Mouse (Mus musculus) kidney, embryonic 16.5 days (tissue): ENCODE results near the gene Myh7. TPM values are rescaled to one million over a fixed set of nuclear protein-coding genes. Genes with fewer than 3 reads are reported as not detected.
"Not testable (repeated sequence)": the region's sequence is repeated elsewhere in the genome, so short reads cannot be mapped to it uniquely, and the experiment has no call there.

Experiments
- ATAC-seq: fragments of 200-750 bp; cut with Nextera tagmentation; 2 replicates; pipeline ENCODE4 v1.8.0; 2017; ENCODE audit warnings: moderate TSS enrichment; ENCODE audit not compliant: low FRiP score, low TSS enrichment
- H3K27ac ChIP-seq: fragments of 300-500 bp; sonication (generic); 2 replicates; pipeline ENCODE4 v1.5.1; 2014; ENCODE audit warnings: low read length
- H3K27me3 ChIP-seq: fragments of 300-500 bp; sonication (generic); 2 replicates; pipeline ENCODE4 v1.6.1; 2014; ENCODE audit warnings: low read length, control low read depth, mixed read lengths; ENCODE audit not compliant: insufficient read depth
- H3K36me3 ChIP-seq: fragments of 300-500 bp; sonication (generic); 2 replicates; pipeline ENCODE4 v1.6.1; 2014; ENCODE audit warnings: low read length, control low read depth, mixed read lengths; ENCODE audit not compliant: insufficient read depth
- H3K4me1 ChIP-seq: fragments of 300-500 bp; sonication (generic); 2 replicates; pipeline ENCODE4 v1.6.1; 2014; ENCODE audit warnings: low read length, control low read depth, mixed read lengths; ENCODE audit not compliant: insufficient read depth
- H3K4me2 ChIP-seq: fragments of 300-500 bp; sonication (generic); replicated peaks from 2 replicates; pipeline ENCODE4 v1.6.1; 2014; ENCODE audit warnings: low read depth, low read length
- H3K4me3 ChIP-seq: fragments of 300-500 bp; sonication (generic); 2 replicates; pipeline ENCODE4 v1.5.1; 2014; ENCODE audit warnings: mild to moderate bottlenecking, low read length
- H3K9ac ChIP-seq: fragments of 300-500 bp; sonication (generic); replicated peaks from 2 replicates; pipeline ENCODE4 v1.6.1; 2014; ENCODE audit warnings: low read length
- H3K9me3 ChIP-seq: fragments of 300-500 bp; sonication (generic); 2 replicates; pipeline ENCODE4 v1.6.1; 2016; ENCODE audit warnings: low read length, control low read depth
- WGBS: fragments of 180-500 bp; shearing (Covaris S2); extraction: QIAGEN DNeasy Blood & Tissue Kit; methylation state at CpG from one replicate; pipeline ENCODE4 v1.1.7; 2014; 5-methylcytosine and 5-hydroxymethylcytosine counted together
- polyA plus RNA-seq: library from polyadenylated mRNA; unstranded; fragments of >200 nt; fragmentation: Nextera tagmentation; extraction: Ambion mirVana; gene quantifications from 2 replicates; pipeline ENCODE4 v1.2.1, GENCODE M21; 2015

Myh7 gene
- polyA plus RNA-seq, 1 experiment from 2014 or later: 5.0 TPM

DNA sequence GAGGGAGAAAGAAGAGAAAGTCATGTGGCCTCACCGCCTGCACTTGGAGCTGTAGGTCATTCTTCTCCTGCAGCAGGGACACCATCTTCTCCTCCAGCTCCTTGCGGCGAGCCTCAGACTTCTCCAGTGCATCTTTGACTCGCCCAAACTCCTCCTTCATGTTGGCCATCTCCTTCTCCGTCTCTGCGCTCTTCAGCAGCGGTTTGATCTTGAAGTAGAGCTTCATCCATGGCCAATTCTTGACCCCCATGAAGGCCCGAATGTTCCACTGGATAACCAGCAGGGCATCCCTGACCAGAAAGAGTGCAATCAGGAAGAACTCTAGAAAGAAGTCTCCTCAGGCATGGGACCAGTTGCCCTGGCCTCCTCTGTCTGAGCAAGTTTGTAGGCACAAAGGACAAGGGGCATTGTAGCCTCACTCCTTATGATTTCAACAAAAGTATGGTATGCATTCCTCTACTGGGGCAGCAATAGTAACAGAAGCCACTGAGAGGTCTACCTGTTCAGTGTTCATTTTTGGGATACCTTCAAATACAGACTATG, 40.7 kb downstream of the Myh7 start:
- Histone ChIP-seq H3K9me3 (no peaks in the 10 kb centered on the region), H3K4me3 (no peak overlapping the region), H3K4me1 (no peaks in the 10 kb centered on the region), H3K36me3 (no peaks in the 10 kb centered on the region), H3K27ac (no peak overlapping the region), H3K4me2 (no peak overlapping the region), H3K27me3 (no peaks in the 10 kb centered on the region), H3K9ac (no peak overlapping the region)
- WGBS: 87% methylated on average over 8 of the region's 8 CpGs
- no peak for ATAC-seq

DNA sequence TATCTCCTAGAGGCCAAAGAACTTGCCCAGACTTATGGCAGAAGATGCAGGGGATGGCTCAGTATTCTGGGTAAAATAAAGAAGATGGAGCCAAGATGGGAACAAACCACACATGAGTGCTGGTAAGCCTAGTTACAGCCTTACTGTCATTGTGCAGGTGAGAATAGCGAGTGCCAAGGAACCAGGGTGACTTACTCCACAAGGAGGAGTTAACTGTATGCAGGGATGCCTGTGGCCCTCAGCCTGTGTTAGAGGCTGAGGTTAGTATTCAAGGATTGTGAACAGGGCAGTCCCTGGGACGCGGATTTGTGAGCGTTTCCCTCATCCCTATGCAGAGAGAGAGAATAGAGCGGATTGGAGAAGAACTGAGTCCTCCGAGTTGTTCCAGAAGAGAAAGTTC, 42.8 kb downstream of the Myh7 start:
- no peaks in the 10 kb centered on the region for H3K9me3 ChIP-seq
- H3K4me3 ChIP-seq: no peak overlapping the region
- ATAC-seq: no peak
- no peaks in the 10 kb centered on the region for H3K4me1 ChIP-seq
- no peak overlapping the region for H3K27ac ChIP-seq
- 92% methylated on average over 6 of the region's 6 CpGs for WGBS
- H3K36me3 ChIP-seq: no peaks in the 10 kb centered on the region
- no peaks in the 10 kb centered on the region for H3K27me3 ChIP-seq
- no peak overlapping the region for H3K9ac ChIP-seq
- H3K4me2 ChIP-seq: no peak overlapping the region

DNA sequence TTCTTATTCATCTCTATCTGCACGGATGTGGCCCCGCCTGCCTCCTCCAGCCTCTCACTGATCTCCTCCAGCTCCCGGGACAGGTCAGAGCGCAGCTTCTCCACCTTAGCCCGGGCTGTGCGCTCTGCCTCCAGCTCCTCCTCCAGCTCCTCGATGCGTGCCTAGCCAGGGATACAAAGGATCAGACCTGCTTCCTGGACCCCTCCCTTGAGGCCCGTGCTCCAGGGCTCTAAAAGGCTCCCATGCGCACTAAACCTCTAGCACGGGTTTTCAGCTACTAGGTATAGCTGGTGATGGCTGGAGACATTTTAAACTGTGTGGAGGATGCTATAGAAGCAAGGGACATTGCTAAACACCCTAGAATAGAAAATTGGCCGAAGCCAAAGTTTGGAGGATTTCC, 43.9 kb downstream of the Myh7 start:
- Histone ChIP-seq H3K9me3 (no peaks in the 10 kb centered on the region), H3K9ac (no peak overlapping the region), H3K4me1 (no peaks in the 10 kb centered on the region), H3K27me3 (no peaks in the 10 kb centered on the region), H3K36me3 (no peaks in the 10 kb centered on the region), H3K27ac (no peak overlapping the region), H3K4me3 (no peak overlapping the region), H3K4me2 (no peak overlapping the region)
- 60% methylated on average over 12 of the region's 12 CpGs for WGBS
- ATAC-seq: no peak

GRCm38 (mm10) chr14:54948781-54949180, 45.6 kb downstream of the Myh7 start:
- no peaks in the 10 kb centered on the region for H3K9me3 ChIP-seq
- ATAC-seq: no peak
- H3K4me2 ChIP-seq: no peak overlapping the region
- H3K27ac ChIP-seq: no peak overlapping the region
- 72% methylated on average over 9 of the region's 9 CpGs for WGBS
- no peaks in the 10 kb centered on the region for H3K27me3 ChIP-seq
- H3K36me3 ChIP-seq: no peaks in the 10 kb centered on the region
- no peaks in the 10 kb centered on the region for H3K4me1 ChIP-seq
- H3K4me3 ChIP-seq: no peak overlapping the region
- no peak overlapping the region for H3K9ac ChIP-seq

DNA sequence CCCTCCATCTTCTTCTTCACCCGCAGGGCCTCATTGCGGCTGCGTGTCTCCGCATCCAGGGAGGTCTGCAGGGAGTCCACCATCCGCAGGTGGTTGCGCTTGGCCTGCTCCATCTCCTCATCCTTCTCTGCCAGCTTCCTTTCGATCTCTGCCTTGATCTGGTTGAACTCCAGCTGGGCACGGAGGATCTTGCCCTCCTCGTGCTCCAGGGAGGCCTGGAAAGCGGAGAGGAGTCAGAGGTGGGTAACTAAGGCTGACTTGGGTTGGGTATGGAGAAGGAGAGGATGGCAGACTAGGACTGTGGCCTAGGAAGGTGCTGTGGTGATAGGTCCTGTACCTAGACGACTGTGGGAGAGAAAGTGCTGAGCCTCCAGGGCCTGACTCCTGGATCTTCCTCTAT, 47.4 kb downstream of the Myh7 start:
- ATAC-seq, H3K27ac ChIP-seq, H3K9me3 ChIP-seq, H3K4me3 ChIP-seq, H3K4me2 ChIP-seq, H3K9ac ChIP-seq, H3K4me1 ChIP-seq, H3K36me3 ChIP-seq, H3K27me3 ChIP-seq: not testable (repeated sequence)
- 86% methylated on average over 8 of the region's 11 CpGs for WGBS

DNA sequence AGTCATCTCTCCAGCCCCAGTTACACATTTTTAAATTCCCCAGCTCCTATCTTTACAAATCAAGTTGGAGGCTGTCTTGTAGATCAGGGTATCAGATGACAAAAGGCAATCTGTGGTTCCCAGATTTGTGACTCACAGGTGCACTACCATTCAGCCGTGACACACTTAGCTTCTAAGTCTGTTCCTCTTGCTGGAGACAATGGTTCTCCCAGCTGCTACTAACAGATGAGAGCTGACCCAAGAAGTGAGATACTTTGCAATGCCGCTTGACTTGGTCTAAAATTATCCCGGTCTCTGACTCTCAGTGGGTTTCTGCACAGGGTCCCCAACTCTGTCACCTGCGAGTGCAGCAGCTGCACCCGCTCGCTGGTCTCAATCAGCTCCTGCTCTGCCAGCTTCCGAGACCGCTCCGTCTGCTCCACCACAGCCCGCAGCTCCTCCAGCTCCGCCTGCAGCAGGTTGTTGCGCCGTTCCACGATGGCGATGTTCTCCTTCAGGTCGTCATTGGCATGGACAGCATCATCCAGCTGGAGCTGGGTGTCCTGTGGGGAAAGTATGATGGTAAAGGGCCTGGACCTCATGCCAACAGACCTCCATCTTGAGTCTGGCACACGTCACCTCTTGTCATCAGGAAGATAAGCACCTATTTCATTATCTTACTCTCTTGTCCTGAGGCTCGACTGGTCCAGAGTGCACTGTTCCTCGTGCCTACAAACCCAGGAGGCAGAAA, 48.3 kb downstream of the Myh7 start:
- 64% methylated on average over 19 of the region's 19 CpGs for WGBS
- Histone ChIP-seq H3K4me3 (no peak overlapping the region), H3K27ac (no peak overlapping the region), H3K4me1 (no peaks in the 10 kb centered on the region), H3K9ac (no peak overlapping the region), H3K4me2 (no peak overlapping the region), H3K27me3 (no peaks in the 10 kb centered on the region), H3K36me3 (no peaks in the 10 kb centered on the region), H3K9me3 (no peaks in the 10 kb centered on the region)
- ATAC-seq: no peak

DNA sequence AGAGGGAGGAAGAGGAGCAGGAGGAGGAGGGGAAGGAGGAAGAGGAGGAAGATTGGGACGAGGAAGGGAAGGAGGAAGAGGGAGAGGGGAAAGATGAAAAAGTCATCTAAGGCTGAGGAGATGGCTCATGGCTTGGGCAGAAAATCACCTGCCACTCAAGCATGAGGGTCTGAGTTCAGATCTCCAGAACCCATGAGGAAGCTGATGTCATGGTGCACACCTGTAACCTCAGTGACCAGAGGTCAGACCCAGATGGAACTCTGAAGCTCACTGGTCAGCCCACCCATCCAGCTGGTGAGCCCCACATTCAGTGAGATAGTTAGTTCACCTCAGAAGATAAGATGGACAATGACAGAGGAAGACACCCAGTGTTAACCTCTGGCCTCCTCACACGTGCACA, 49.5 kb downstream of the Myh7 start:
- H3K4me3 ChIP-seq: no peak overlapping the region
- H3K4me1 ChIP-seq: 0 out of 2 replicates have a peak, but pooled peaks cover 3% of the 10 kb centered on the region
- no peak for ATAC-seq

DNA sequence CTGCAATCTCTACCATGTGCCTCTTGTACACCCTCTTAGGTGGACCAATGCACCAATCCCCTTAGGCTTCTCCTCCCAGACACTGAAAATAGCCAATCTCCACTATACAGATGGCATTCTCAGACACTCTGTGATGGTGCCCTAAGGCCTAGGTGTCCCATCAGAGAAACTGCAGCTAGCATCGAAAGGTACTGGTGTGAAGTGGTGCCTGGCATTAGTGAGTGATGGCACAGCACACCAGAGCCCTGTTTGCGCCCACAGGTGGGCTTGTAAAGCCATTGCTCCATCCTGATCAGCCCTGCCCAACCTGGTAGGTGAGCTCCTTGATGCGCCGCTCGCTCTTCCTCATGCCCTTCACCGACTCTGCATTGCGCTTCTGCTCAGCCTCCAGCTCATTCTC, 50.5 kb downstream of the Myh7 start:
- Histone ChIP-seq H3K4me2 (no peak overlapping the region), H3K27me3 (no peaks in the 10 kb centered on the region), H3K4me3 (no peak overlapping the region), H3K27ac (no peak overlapping the region), H3K9me3 (no peaks in the 10 kb centered on the region), H3K36me3 (no peaks in the 10 kb centered on the region), H3K9ac (no peak overlapping the region), H3K4me1 (0 out of 2 replicates have a peak, but pooled peaks cover 5% of the 10 kb centered on the region)
- no peak for ATAC-seq
- WGBS: 96% methylated on average over 7 of the region's 7 CpGs

More for the DNA sequence above, 49.5 kb downstream of the Myh7 start:
- Histone ChIP-seq H3K4me2 (no peak overlapping the region), H3K9me3 (no peaks in the 10 kb centered on the region), H3K36me3 (no peaks in the 10 kb centered on the region), H3K9ac (no peak overlapping the region), H3K27ac (no peak overlapping the region), H3K27me3 (no peaks in the 10 kb centered on the region)
- 76% methylated on average over 2 of the region's 2 CpGs for WGBS

- ATAC-seq: no peak
- no peaks in the 10 kb centered on the region for H3K9me3 ChIP-seq
Measured at GRCm38 (mm10) chr14:54942479-54942878, 51.9 kb downstream of the Myh7 start.

More at GRCm38 (mm10) chr14:54942479-54942878, 51.9 kb downstream of the Myh7 start:
- H3K36me3 ChIP-seq: no peaks in the 10 kb centered on the region
- WGBS: 84% methylated on average over 7 of the region's 8 CpGs
- H3K4me1 ChIP-seq: 0 out of 2 replicates have a peak, but pooled peaks cover 5% of the 10 kb centered on the region
- H3K9ac ChIP-seq: no peak overlapping the region
- no peak overlapping the region for H3K4me3 ChIP-seq
- no peak overlapping the region for H3K4me2 ChIP-seq
- no peaks in the 10 kb centered on the region for H3K27me3 ChIP-seq
- no peak overlapping the region for H3K27ac ChIP-seq
